Mouse (Mus musculus): ENCODE data around the gene Dscam. TPM values are rescaled to one million over a fixed set of nuclear protein-coding genes. Genes with fewer than 3 reads are reported as not detected.

The Dscam gene
- polyA plus RNA-seq, 1 experiment: not detected

GRCm38 (mm10) chr16:96788286-96788685, 382.3 kb downstream of the Dscam start:
- no peak overlapping the region for H3K4me3 ChIP-seq (replicated peaks; ENCODE audit: control insufficient read depth, low read depth, low read length)
- TF ChIP-seq CTCF (IDR thresholded peaks at IDR 0.05; ENCODE audit: control insufficient read depth, insufficient read depth, low read length) (no peak), POLR2A (IDR thresholded peaks at IDR 0.05; ENCODE audit: borderline replicate concordance, control insufficient read depth, low read depth, low read length) (no peak)
- H3K27ac ChIP-seq (ENCODE audit: control insufficient read depth, insufficient read depth, low read depth, low read length, poor library complexity): no peak overlapping the region
- 69% methylated on average over 5 of the region's 5 CpGs for WGBS
- no peaks in the 10 kb centered on the region for H3K4me1 ChIP-seq (ENCODE audit: control insufficient read depth, insufficient read depth, low read length)

GRCm38 (mm10) chr16:96779021-96779420, 391.5 kb downstream of the Dscam start:
- WGBS: 76% methylated on average over 5 of the region's 5 CpGs
- Histone ChIP-seq H3K27ac (ENCODE audit: control insufficient read depth, insufficient read depth, low read depth, low read length, poor library complexity) (no peak overlapping the region), H3K4me3 (replicated peaks; ENCODE audit: control insufficient read depth, low read depth, low read length) (no peak overlapping the region), H3K4me1 (ENCODE audit: control insufficient read depth, insufficient read depth, low read length) (no peaks in the 10 kb centered on the region)
- no peak for TF ChIP-seq CTCF (IDR thresholded peaks at IDR 0.05; ENCODE audit: control insufficient read depth, insufficient read depth, low read length)
- TF ChIP-seq POLR2A (IDR thresholded peaks at IDR 0.05; ENCODE audit: borderline replicate concordance, control insufficient read depth, low read depth, low read length): no peak

GRCm38 (mm10) chr16:96774245-96774644, 396.3 kb downstream of the Dscam start:
- 91% methylated on average over 1 of the region's 1 CpGs for WGBS
- Histone ChIP-seq H3K27ac (ENCODE audit: control insufficient read depth, insufficient read depth, low read depth, low read length, poor library complexity) (no peak overlapping the region), H3K4me3 (replicated peaks; ENCODE audit: control insufficient read depth, low read depth, low read length) (no peak overlapping the region), H3K4me1 (ENCODE audit: control insufficient read depth, insufficient read depth, low read length) (no peaks in the 10 kb centered on the region)
- no peak for TF ChIP-seq POLR2A (IDR thresholded peaks at IDR 0.05; ENCODE audit: borderline replicate concordance, control insufficient read depth, low read depth, low read length)
- TF ChIP-seq CTCF (IDR thresholded peaks at IDR 0.05; ENCODE audit: control insufficient read depth, insufficient read depth, low read length): no peak

- no peak for TF ChIP-seq POLR2A (IDR thresholded peaks at IDR 0.05; ENCODE audit: borderline replicate concordance, control insufficient read depth, low read depth, low read length)
- no peak for TF ChIP-seq CTCF (IDR thresholded peaks at IDR 0.05; ENCODE audit: control insufficient read depth, insufficient read depth, low read length)
- no peak overlapping the region for H3K4me3 ChIP-seq (replicated peaks; ENCODE audit: control insufficient read depth, low read depth, low read length)
- 57% methylated on average over 3 of the region's 3 CpGs for WGBS
- H3K4me1 ChIP-seq (ENCODE audit: control insufficient read depth, insufficient read depth, low read length): no peaks in the 10 kb centered on the region
- no peak overlapping the region for H3K27ac ChIP-seq (ENCODE audit: control insufficient read depth, insufficient read depth, low read depth, low read length, poor library complexity)
These were observed 402.6 kb downstream of the Dscam start for GRCm38 (mm10) chr16:96767985-96768384.

GRCm38 (mm10) chr16:96767508-96767907, 403.0 kb downstream of the Dscam start:
- Histone ChIP-seq H3K27ac (ENCODE audit: control insufficient read depth, insufficient read depth, low read depth, low read length, poor library complexity) (no peak overlapping the region), H3K4me3 (replicated peaks; ENCODE audit: control insufficient read depth, low read depth, low read length) (no peak overlapping the region), H3K4me1 (ENCODE audit: control insufficient read depth, insufficient read depth, low read length) (no peaks in the 10 kb centered on the region)
- 59% methylated on average over 4 of the region's 4 CpGs for WGBS
- TF ChIP-seq POLR2A (IDR thresholded peaks at IDR 0.05; ENCODE audit: borderline replicate concordance, control insufficient read depth, low read depth, low read length) (no peak), CTCF (IDR thresholded peaks at IDR 0.05; ENCODE audit: control insufficient read depth, insufficient read depth, low read length) (no peak)

- H3K27ac ChIP-seq (ENCODE audit: control insufficient read depth, insufficient read depth, low read depth, low read length, poor library complexity): no peak overlapping the region
- no peak overlapping the region for H3K4me3 ChIP-seq (replicated peaks; ENCODE audit: control insufficient read depth, low read depth, low read length)
- WGBS: 24% methylated on average over 12 of the region's 12 CpGs
- TF ChIP-seq CTCF (IDR thresholded peaks at IDR 0.05; ENCODE audit: control insufficient read depth, insufficient read depth, low read length) (no peak), POLR2A (IDR thresholded peaks at IDR 0.05; ENCODE audit: borderline replicate concordance, control insufficient read depth, low read depth, low read length) (no peak)
- no peaks in the 10 kb centered on the region for H3K4me1 ChIP-seq (ENCODE audit: control insufficient read depth, insufficient read depth, low read length)
These were observed 409.3 kb downstream of the Dscam start for GRCm38 (mm10) chr16:96761225-96761624.

- no peaks in the 10 kb centered on the region for H3K4me1 ChIP-seq (ENCODE audit: control insufficient read depth, insufficient read depth, low read length)
- 68% methylated on average over 5 of the region's 5 CpGs for WGBS
- no peak overlapping the region for H3K27ac ChIP-seq (ENCODE audit: control insufficient read depth, insufficient read depth, low read depth, low read length, poor library complexity)
- TF ChIP-seq CTCF (IDR thresholded peaks at IDR 0.05; ENCODE audit: control insufficient read depth, insufficient read depth, low read length): no peak
- TF ChIP-seq POLR2A (IDR thresholded peaks at IDR 0.05; ENCODE audit: borderline replicate concordance, control insufficient read depth, low read depth, low read length): no peak
- H3K4me3 ChIP-seq (replicated peaks; ENCODE audit: control insufficient read depth, low read depth, low read length): no peak overlapping the region
These were observed 411.4 kb downstream of the Dscam start for GRCm38 (mm10) chr16:96759081-96759603.

GRCm38 (mm10) chr16:96758381-96758780, 412.2 kb downstream of the Dscam start:
- Histone ChIP-seq H3K27ac (ENCODE audit: control insufficient read depth, insufficient read depth, low read depth, low read length, poor library complexity) (no peak overlapping the region; the same call in 1 of the 2 replicates), H3K4me1 (ENCODE audit: control insufficient read depth, insufficient read depth, low read length) (no peaks in the 10 kb centered on the region), H3K4me3 (replicated peaks; ENCODE audit: control insufficient read depth, low read depth, low read length) (no peak overlapping the region)
- no peak for TF ChIP-seq POLR2A (IDR thresholded peaks at IDR 0.05; ENCODE audit: borderline replicate concordance, control insufficient read depth, low read depth, low read length)
- no peak for TF ChIP-seq CTCF (IDR thresholded peaks at IDR 0.05; ENCODE audit: control insufficient read depth, insufficient read depth, low read length)
- WGBS: 66% methylated on average over 3 of the region's 3 CpGs
